Mouse (Mus musculus): ENCODE measurements around the gene Rdh8. TPM values are rescaled to one million over a fixed set of nuclear protein-coding genes. Genes with fewer than 3 reads are reported as not detected.

Gene Rdh8
- polyA plus RNA-seq, 1 experiment from 2014 or later: not detected

GRCm38 (mm10) chr9:20837184-20837947 is 19.1 kb downstream of the Rdh8 start:
- Histone ChIP-seq H3K4me1 (replicated peaks) (no peaks in the 10 kb centered on the region), H3K27ac (no peak overlapping the region), H3K27me3 (peaks cover 3% of the 10 kb centered on the region; the same call in 1 of the 2 replicates), H3K4me3 (replicated peaks) (no peak overlapping the region), H3K9ac (no peak overlapping the region), H3K36me3 (no peaks in the 10 kb centered on the region), H3K9me3 (replicated peaks) (no peaks in the 10 kb centered on the region), H3K4me2 (no peak overlapping the region)
- 66% methylated on average over 9 of the region's 9 CpGs for WGBS (ENCODE audit: insufficient replicate concordance)
- ATAC-seq (ENCODE audit: low read depth): no peak
- DNase-seq: no peak

DNA sequence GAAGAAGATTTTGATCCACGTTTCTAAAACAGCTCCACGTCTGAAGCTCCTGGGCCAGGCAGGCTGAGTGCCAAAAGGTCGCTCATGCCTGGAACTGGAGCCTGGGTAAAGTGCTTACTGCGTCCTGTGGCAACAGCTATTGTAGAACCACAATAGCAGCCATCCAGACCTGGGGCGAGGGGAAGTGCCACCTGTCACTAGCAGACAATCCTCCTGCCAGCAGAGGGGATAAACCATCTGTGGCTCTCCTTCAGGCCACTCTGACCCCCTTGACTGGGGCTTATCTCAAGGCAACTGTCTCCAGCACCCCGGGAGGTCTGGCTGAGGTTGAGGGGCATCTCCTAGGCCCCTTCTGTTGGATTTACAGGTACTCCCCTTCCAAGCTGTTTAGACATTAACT is 20.6 kb downstream of the Rdh8 start:
- Histone ChIP-seq H3K4me1 (replicated peaks) (no peaks in the 10 kb centered on the region), H3K4me3 (replicated peaks) (no peak overlapping the region), H3K27ac (no peak overlapping the region), H3K27me3 (no peaks in the 10 kb centered on the region; the same call in 1 of the 2 replicates), H3K36me3 (no peaks in the 10 kb centered on the region), H3K9me3 (replicated peaks) (no peaks in the 10 kb centered on the region), H3K9ac (no peak overlapping the region), H3K4me2 (no peak overlapping the region)
- WGBS (ENCODE audit: insufficient replicate concordance): 33% methylated on average over 6 of the region's 6 CpGs
- ATAC-seq (ENCODE audit: low read depth) (no peak), DNase-seq (no peak)

DNA sequence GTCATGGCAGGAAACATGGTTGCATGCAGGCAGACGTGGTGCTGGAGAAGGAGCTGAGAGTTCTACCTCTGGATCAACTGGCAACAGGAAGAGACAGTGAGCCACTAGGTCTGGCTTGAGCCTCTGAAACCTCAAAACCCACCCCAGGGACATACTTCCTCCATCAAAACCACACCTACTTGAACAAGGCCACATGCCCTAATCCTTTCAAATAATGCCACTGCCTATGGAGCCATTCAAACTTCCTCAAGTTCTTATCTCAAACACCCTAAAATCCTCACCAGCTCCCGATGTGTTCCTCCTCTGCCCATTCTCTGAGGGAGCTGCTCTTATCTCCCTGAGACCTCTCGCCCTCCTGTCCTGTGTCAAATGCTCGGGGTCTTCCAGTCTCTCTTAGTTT is 23.9 kb downstream of the Rdh8 start:
- 12% methylated on average over 4 of the region's 4 CpGs for WGBS (ENCODE audit: insufficient replicate concordance)
- Histone ChIP-seq H3K4me3 (replicated peaks) (no peak overlapping the region), H3K4me2 (no peak overlapping the region), H3K4me1 (replicated peaks) (no peaks in the 10 kb centered on the region), H3K36me3 (no peaks in the 10 kb centered on the region), H3K9ac (no peak overlapping the region), H3K27ac (no peak overlapping the region), H3K27me3 (no peaks in the 10 kb centered on the region), H3K9me3 (replicated peaks) (no peaks in the 10 kb centered on the region)
- ATAC-seq (ENCODE audit: low read depth) (no peak), DNase-seq (no peak)

DNA sequence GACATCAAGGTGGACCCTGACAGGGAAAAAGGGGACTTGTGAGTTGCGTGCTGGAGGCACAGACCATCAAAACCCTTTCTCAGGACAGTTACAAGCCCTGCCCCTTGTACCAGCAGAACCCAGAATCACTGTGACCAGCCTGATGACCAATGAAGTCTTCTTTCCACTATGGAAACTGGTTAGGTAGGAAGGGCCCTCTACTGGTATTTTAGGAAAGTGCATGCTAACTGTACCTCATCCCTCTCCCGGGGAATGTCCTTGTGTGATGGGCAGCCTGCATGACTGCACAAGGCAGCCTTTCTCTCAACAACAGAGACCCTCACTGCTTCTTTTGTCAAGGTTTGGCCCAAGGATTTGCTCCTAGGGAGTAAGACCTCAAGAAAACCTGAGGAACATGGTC is 24.4 kb downstream of the Rdh8 start:
- WGBS (ENCODE audit: insufficient replicate concordance): 23% methylated on average over 2 of the region's 2 CpGs
- Histone ChIP-seq H3K4me1 (replicated peaks) (no peaks in the 10 kb centered on the region), H3K27me3 (no peaks in the 10 kb centered on the region), H3K4me3 (replicated peaks) (no peak overlapping the region), H3K27ac (no peak overlapping the region), H3K4me2 (no peak overlapping the region), H3K9me3 (replicated peaks) (no peaks in the 10 kb centered on the region), H3K36me3 (no peaks in the 10 kb centered on the region), H3K9ac (no peak overlapping the region)
- ATAC-seq (ENCODE audit: low read depth) (no peak), DNase-seq (no peak)

DNA sequence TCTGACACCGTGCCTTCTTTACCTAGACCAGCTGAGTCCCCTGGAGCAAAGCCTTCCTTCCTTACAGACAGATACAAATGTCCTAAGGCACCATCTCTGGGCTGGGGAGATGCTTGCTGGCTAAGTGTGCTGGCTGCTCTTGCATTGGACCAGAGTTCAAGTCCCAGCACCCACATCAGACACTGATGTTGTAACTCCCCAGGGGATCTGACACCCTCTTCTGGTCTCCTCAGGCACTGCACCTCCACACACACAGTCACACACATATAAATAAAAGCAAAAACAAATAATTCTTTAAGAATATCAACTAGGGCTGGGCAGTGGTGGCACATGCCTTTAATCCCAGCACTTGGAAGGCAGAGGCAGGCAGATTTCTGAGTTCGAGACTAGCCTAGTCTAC is 31.9 kb downstream of the Rdh8 start:
- H3K4me2 ChIP-seq: no peak overlapping the region
- H3K4me3 ChIP-seq (replicated peaks): no peak overlapping the region
- no peak overlapping the region for H3K9ac ChIP-seq
- H3K9me3 ChIP-seq (replicated peaks): no peaks in the 10 kb centered on the region
- WGBS (ENCODE audit: insufficient replicate concordance): 63% methylated on average over 2 of the region's 2 CpGs
- no peaks in the 10 kb centered on the region for H3K27me3 ChIP-seq
- H3K36me3 ChIP-seq: no peaks in the 10 kb centered on the region
- no peak overlapping the region for H3K27ac ChIP-seq
- no peak for ATAC-seq (ENCODE audit: low read depth)
- H3K4me1 ChIP-seq (replicated peaks): no peaks in the 10 kb centered on the region
- no peak for DNase-seq

DNA sequence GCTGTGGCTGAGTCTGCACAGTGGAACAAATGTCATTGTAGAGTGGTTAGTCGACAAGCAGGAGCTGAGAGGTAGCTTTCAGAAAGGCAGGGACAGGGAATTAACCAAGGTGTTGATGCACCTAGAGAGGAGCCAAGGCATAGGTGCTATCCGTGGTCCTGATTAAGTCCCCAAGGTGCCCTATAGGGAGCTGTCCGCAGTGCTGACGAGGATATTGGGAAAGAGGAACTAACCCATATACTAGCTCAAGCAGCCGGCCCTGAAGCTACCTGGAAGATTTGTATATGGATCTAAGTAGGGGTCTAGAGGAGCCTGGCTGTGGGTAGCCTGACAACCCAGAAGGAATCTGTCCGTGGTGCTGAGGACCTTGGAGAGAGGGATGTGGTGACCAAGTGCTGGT is 38.8 kb downstream of the Rdh8 start:
- no peak overlapping the region for H3K4me2 ChIP-seq
- DNase-seq: peak; percentile 55
- 3% methylated on average over 6 of the region's 6 CpGs for WGBS (ENCODE audit: insufficient replicate concordance)

DNA sequence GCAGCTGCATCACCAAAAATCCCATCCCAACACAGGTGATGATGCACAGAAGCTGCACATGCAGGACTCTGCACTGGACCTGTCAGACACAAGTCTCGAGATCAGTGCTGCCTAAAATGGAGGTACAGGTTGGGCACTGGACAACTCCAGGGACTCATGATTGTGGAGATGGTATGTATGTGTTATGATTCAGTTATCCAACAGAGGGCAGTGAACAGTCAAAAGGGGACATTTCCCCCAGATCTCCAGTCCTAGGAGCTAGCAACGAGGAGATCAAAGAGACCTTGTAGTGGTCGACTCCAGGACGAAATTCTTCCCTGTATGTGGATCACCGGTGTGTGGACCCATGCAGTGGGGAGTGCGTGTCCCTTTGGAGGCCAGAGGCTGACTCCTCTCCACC is 41.6 kb downstream of the Rdh8 start:
- Histone ChIP-seq H3K4me2 (no peak overlapping the region), H3K4me3 (replicated peaks) (no peak overlapping the region), H3K9me3 (replicated peaks) (no peaks in the 10 kb centered on the region), H3K9ac (no peak overlapping the region), H3K27ac (no peak overlapping the region), H3K27me3 (0 out of 2 replicates have a peak, but pooled peaks cover 3% of the 10 kb centered on the region), H3K36me3 (no peaks in the 10 kb centered on the region), H3K4me1 (replicated peaks) (no peaks in the 10 kb centered on the region; the same call in 1 of the 2 replicates)
- DNase-seq (no peak), ATAC-seq (ENCODE audit: low read depth) (no peak)
- 45% methylated on average over 6 of the region's 6 CpGs for WGBS (ENCODE audit: insufficient replicate concordance)

More for the DNA sequence above, 38.8 kb downstream of the Rdh8 start:
- H3K9ac ChIP-seq: no peak overlapping the region
- H3K36me3 ChIP-seq: no peaks in the 10 kb centered on the region
- H3K4me1 ChIP-seq (replicated peaks): no peaks in the 10 kb centered on the region; the same call in 1 of the 2 replicates
- H3K4me3 ChIP-seq (replicated peaks): no peak overlapping the region
- no peak for ATAC-seq (ENCODE audit: low read depth)
- no peaks in the 10 kb centered on the region for H3K9me3 ChIP-seq (replicated peaks)
- no peak overlapping the region for H3K27ac ChIP-seq
- 0 out of 2 replicates have a peak, but pooled peaks cover 3% of the 10 kb centered on the region for H3K27me3 ChIP-seq

DNA sequence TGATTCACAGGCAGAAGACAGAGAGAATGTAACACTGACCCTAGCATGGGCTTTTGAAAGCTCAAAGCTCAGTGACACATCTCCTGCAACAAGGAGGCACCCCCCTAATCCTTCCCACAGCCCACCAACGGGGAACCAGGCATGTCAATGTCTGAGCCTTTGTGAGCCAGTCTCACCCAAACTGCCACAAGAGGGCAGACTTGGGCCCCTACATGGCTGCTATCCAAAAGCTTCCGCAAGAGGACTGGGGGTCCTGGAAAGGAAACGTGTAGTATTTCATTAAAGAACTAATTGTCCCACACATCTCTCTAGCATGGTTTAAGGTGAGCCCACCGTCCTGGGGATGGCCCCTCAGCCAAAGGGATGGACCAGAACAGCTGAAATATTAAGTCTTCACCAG is 43.5 kb downstream of the Rdh8 start:
- no peak overlapping the region for H3K27ac ChIP-seq
- H3K4me2 ChIP-seq: no peak overlapping the region
- no peak overlapping the region for H3K9ac ChIP-seq
- no peaks in the 10 kb centered on the region for H3K36me3 ChIP-seq
- DNase-seq (no peak), ATAC-seq (ENCODE audit: low read depth) (no peak)
- no peak overlapping the region for H3K4me3 ChIP-seq (replicated peaks)
- peaks cover 11% of the 10 kb centered on the region; the same call in 1 of the 2 replicates for H3K27me3 ChIP-seq
- H3K9me3 ChIP-seq (replicated peaks): no peaks in the 10 kb centered on the region
- no peaks in the 10 kb centered on the region; the same call in 1 of the 2 replicates for H3K4me1 ChIP-seq (replicated peaks)
- 6% methylated on average over 4 of the region's 4 CpGs for WGBS (ENCODE audit: insufficient replicate concordance)

DNA sequence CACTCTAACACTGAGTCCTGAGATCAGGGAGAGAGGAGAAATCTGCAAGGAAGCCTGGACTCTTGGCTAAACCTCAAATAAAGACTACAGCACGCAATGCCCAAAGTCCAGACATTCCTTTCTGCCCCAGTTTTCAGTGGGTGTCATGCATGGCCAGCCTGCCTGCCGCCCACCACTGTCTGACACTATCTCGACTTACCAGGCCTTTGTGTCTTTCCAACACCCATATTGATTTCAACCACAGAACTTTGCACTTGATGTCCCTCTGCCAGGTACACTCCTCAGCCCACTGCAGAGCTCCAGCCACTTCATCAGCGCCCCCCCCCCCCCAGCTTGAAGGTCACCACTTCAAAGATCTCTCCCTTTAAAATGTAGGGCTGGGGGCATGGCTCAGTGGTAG is 43.9 kb downstream of the Rdh8 start:
- no peaks in the 10 kb centered on the region for H3K36me3 ChIP-seq
- H3K4me1 ChIP-seq (replicated peaks): no peaks in the 10 kb centered on the region; the same call in 1 of the 2 replicates
- no peak overlapping the region for H3K27ac ChIP-seq
- H3K9ac ChIP-seq: no peak overlapping the region
- H3K4me3 ChIP-seq (replicated peaks): no peak overlapping the region
- WGBS (ENCODE audit: insufficient replicate concordance): 34% methylated on average over 4 of the region's 4 CpGs
- H3K4me2 ChIP-seq: no peak overlapping the region
- H3K27me3 ChIP-seq: peaks cover 15% of the 10 kb centered on the region
- DNase-seq (no peak), ATAC-seq (ENCODE audit: low read depth) (no peak)
- H3K9me3 ChIP-seq (replicated peaks): no peaks in the 10 kb centered on the region

- ATAC-seq (ENCODE audit: low read depth) (no peak), DNase-seq (no peak)
- no peak overlapping the region for H3K4me3 ChIP-seq (replicated peaks)
- 33% methylated on average over 3 of the region's 3 CpGs for WGBS (ENCODE audit: insufficient replicate concordance)
- H3K9me3 ChIP-seq (replicated peaks): no peaks in the 10 kb centered on the region
- H3K4me1 ChIP-seq (replicated peaks): peaks cover 12% of the 10 kb centered on the region
- H3K27ac ChIP-seq: no peak overlapping the region
- H3K4me2 ChIP-seq: no peak overlapping the region
- H3K9ac ChIP-seq: no peak overlapping the region
- H3K27me3 ChIP-seq: peaks cover 37% of the 10 kb centered on the region
- H3K36me3 ChIP-seq: no peaks in the 10 kb centered on the region
Observed at GRCm38 (mm10) chr9:20866879-20867278, 48.6 kb downstream of the Rdh8 start.

DNA sequence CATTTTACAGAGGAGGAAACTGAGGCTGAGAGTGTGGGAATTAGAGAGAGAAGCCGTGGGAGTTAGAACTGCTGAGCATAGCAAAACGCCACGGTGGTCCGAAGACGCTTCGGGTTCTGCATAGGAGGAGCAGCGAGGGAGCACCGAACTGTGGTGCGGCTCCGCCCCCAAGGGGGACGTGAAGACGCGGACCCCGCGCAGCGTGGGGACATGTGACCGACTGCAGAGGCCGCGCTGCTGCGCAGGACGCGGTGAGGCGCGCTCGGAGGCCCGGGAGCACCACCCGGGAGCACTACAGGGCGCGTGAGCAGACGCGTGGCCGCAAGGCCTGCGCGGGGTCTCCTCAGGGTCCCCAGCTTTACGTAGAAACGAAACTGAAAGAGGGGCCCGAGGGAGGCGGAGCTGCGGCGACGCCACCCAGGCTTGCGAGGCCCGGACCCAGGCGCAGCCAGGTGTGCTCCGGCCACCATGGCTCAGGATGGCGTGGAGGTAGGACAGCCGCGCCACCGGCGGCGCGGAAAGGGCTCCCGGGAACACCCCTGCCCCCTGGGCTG is 50.2 kb downstream of the Rdh8 start, which contains the start of gene A230050P20Rik:
Gene A230050P20Rik (plus strand): TSS at position 195 of the 554 bp plus-strand sequence.
- Histone ChIP-seq H3K9me3 (replicated peaks) (no peaks in the 10 kb centered on the region), H3K4me1 (replicated peaks) (peaks cover 12% of the 10 kb centered on the region), H3K27ac (no peak within 1 kb of the TSS), H3K36me3 (peaks cover 2% of the 10 kb centered on the region), H3K4me3 (replicated peaks) (peak within 1 kb of the TSS; percentile 63), H3K9ac (peak within 1 kb of the TSS; percentile 65), H3K27me3 (peaks cover 37% of the 10 kb centered on the region), H3K4me2 (peak within 1 kb of the TSS; percentile 72)
- DNase-seq (no peak), ATAC-seq (ENCODE audit: low read depth) (peak; percentile 42)
- WGBS (ENCODE audit: insufficient replicate concordance): 3% methylated on average over 53 of the region's 53 CpGs

All from liver, embryonic 13.5 days (tissue).